ENCODE assay signal across 8 mouse cellular contexts in genomic region chr3:107793300-107794201, GRCm38 (mm10). TPM values are rescaled to one million over a fixed set of nuclear protein-coding genes. Genes with fewer than 3 reads are reported as not detected.
DNase-seq lines count a peak whose midpoint lies in the region; ATAC-seq lines count a peak whose summit lies in the region.

No protein-coding gene starts in this region.

- peak; percentile 74 for DNase-seq in R1 (ENCODE audit: low read depth, low spot score)
- peak; percentile 84 to 87 for DNase-seq in heart, adult 9 months (ENCODE audit: low spot score in 2 of 2)
- DNase-seq in kidney, adult 8-10 months = peak; percentile 66 to 82
- no peak for DNase-seq in limb, embryonic 11.5 days (ENCODE audit: low spot score)
- no peak for DNase-seq in neural tube, embryonic 11.5 days (ENCODE audit: low spot score)
- peak; percentile 64 to 72 for DNase-seq in urinary bladder, postnatal 4 days (ENCODE audit: low spot score in 2 of 2)
- no peak for DNase-seq in B cell, adult 2 months

- no peaks in the 10 kb centered on the region for H3K9me3 ChIP-seq in embryonic facial prominence, embryonic 15.5 days (replicated peaks)
- H3K9me3 ChIP-seq in limb, embryonic 11.5 days (ENCODE audit: control insufficient read depth, low read length) = no peaks in the 10 kb centered on the region
- H3K9me3 ChIP-seq in neural tube, embryonic 11.5 days (ENCODE audit: control insufficient read depth, low read length) = no peaks in the 10 kb centered on the region

- no peak overlapping the region for H3K9ac ChIP-seq in embryonic facial prominence, embryonic 15.5 days
- H3K9ac ChIP-seq in limb, embryonic 11.5 days (ENCODE audit: low read length) = no peak overlapping the region
- peak overlapping the region; percentile 39; the same call in 1 of the 2 replicates for H3K9ac ChIP-seq in neural tube, embryonic 11.5 days (ENCODE audit: low read length)

- H3K4me3 ChIP-seq in embryonic facial prominence, embryonic 15.5 days (replicated peaks) = 0 out of 2 replicates have a peak overlapping the region, but pooled peaks have one; percentile 5
- no peak overlapping the region for H3K4me3 ChIP-seq in limb, embryonic 11.5 days (ENCODE audit: low read depth, low read length)
- H3K4me3 ChIP-seq in neural tube, embryonic 11.5 days (ENCODE audit: low read depth, low read length) = no peak overlapping the region

- peak; percentile 81 for ATAC-seq in embryonic facial prominence, embryonic 15.5 days (ENCODE audit: insufficient number of reproducible peaks, low FRiP score, low TSS enrichment, low read depth)
- ATAC-seq in limb, embryonic 11.5 days (ENCODE audit: insufficient number of reproducible peaks, low FRiP score, low TSS enrichment, low read depth) = peak; percentile 60; the same call in 1 of the 2 replicates
- ATAC-seq in neural tube, embryonic 11.5 days (ENCODE audit: insufficient read depth, low FRiP score, low TSS enrichment) = 0 out of 2 replicates have a peak, but pooled peaks have one; percentile 27

- peaks cover 29% of the 10 kb centered on the region for H3K4me1 ChIP-seq in embryonic facial prominence, embryonic 15.5 days
- peaks cover 3% of the 10 kb centered on the region; the same call in 1 of the 2 replicates for H3K4me1 ChIP-seq in limb, embryonic 11.5 days (ENCODE audit: control insufficient read depth, insufficient read depth, low read length)
- peaks cover 7% of the 10 kb centered on the region for H3K4me1 ChIP-seq in neural tube, embryonic 11.5 days (ENCODE audit: control insufficient read depth, insufficient read depth, low read length)

- 8% methylated on average over 10 of the region's 10 CpGs for WGBS in embryonic facial prominence, embryonic 15.5 days
- 31% methylated on average over 10 of the region's 10 CpGs for WGBS in limb, embryonic 11.5 days
- WGBS in neural tube, embryonic 11.5 days = 26% methylated on average over 10 of the region's 10 CpGs

- H3K36me3 ChIP-seq in embryonic facial prominence, embryonic 15.5 days = no peaks in the 10 kb centered on the region
- no peaks in the 10 kb centered on the region for H3K36me3 ChIP-seq in limb, embryonic 11.5 days (ENCODE audit: control insufficient read depth, insufficient read depth, low read length)
- H3K36me3 ChIP-seq in neural tube, embryonic 11.5 days (ENCODE audit: control insufficient read depth, insufficient read depth, low read length) = no peaks in the 10 kb centered on the region

- peak overlapping the region; percentile 91 for H3K27ac ChIP-seq in embryonic facial prominence, embryonic 15.5 days (replicated peaks)
- H3K27ac ChIP-seq in limb, embryonic 11.5 days (replicated peaks; ENCODE audit: low read depth, low read length) = no peak overlapping the region
- H3K27ac ChIP-seq in neural tube, embryonic 11.5 days (ENCODE audit: low read depth, low read length) = 0 out of 2 replicates have a peak overlapping the region, but pooled peaks have one; percentile 34

- H3K27me3 ChIP-seq in embryonic facial prominence, embryonic 15.5 days = no peaks in the 10 kb centered on the region
- no peaks in the 10 kb centered on the region for H3K27me3 ChIP-seq in limb, embryonic 11.5 days (ENCODE audit: control insufficient read depth, insufficient read depth, low read length)
- no peaks in the 10 kb centered on the region for H3K27me3 ChIP-seq in neural tube, embryonic 11.5 days (ENCODE audit: control insufficient read depth, insufficient read depth, low read length)

- H3K4me2 ChIP-seq in embryonic facial prominence, embryonic 15.5 days (replicated peaks) = peak overlapping the region; percentile 33
- no peak overlapping the region for H3K4me2 ChIP-seq in limb, embryonic 11.5 days (ENCODE audit: low read depth, severe bottlenecking)
- no peak overlapping the region for H3K4me2 ChIP-seq in neural tube, embryonic 11.5 days (ENCODE audit: low read depth)

RNA-seq across cellular contexts. Expression of gene Csf1, which starts 33.3 kb away (rescaled TPM):
- 18.0 and 18.5 TPM in 2 replicates for polyA plus RNA-seq in embryonic facial prominence, embryonic 15.5 days (2015; fragmentation: Nextera tagmentation; extraction: Ambion mirVana)
- polyA plus RNA-seq in limb, embryonic 11.5 days (2014; fragmentation: Nextera tagmentation; extraction: Ambion mirVana) = 4.5 and 4.7 TPM in 2 replicates
- polyA plus RNA-seq in neural tube, embryonic 11.5 days (2014; fragmentation: Nextera tagmentation; extraction: Ambion mirVana) = 5.6 and 6.0 TPM in 2 replicates

Comparison
In these comparisons a context has a peak if more than half of its experiments do, and no peak if none do; other contexts are left out.
1. DNase-seq: peak in R1 (single experiment), heart, adult 9 months (2 of 2), kidney, adult 8-10 months (2 of 2) and urinary bladder, postnatal 4 days (2 of 2); none in limb, embryonic 11.5 days (single experiment), neural tube, embryonic 11.5 days (single experiment) and B cell, adult 2 months (0 of 2).
2. ATAC-seq: peak in every context shown above with its lines; median percentile 81 in embryonic facial prominence, embryonic 15.5 days; 60 in limb, embryonic 11.5 days; 27 in neural tube, embryonic 11.5 days.